Mouse (Mus musculus) lung, embryonic 15.5 days (tissue): Measurements from ENCODE around the gene Fuk. TPM values are rescaled to one million over a fixed set of nuclear protein-coding genes. Genes with fewer than 3 reads are reported as not detected.
A peak's percentile ranks its signal among the peaks of the same experiment; 100 is the strongest.
"Not testable (repeated sequence)": the region's sequence is repeated elsewhere in the genome, so short reads cannot be mapped to it uniquely, and the experiment has no call there.

Experiments used
- ATAC-seq: fragments of 200-750 bp; cut with Nextera tagmentation; 2 replicates; pipeline ENCODE4 v1.8.0; 2017; ENCODE audit warnings: moderate number of reproducible peaks, borderline replicate concordance; ENCODE audit not compliant: low FRiP score, low TSS enrichment; ENCODE audit errors: extremely low read depth
- H3K27ac ChIP-seq: fragments of 300-500 bp; sonication (generic); 2 replicates; pipeline ENCODE4 v1.5.1; 2015; ENCODE audit warnings: moderate library complexity, mild to moderate bottlenecking, inconsistent platforms
- H3K27me3 ChIP-seq: fragments of 300-500 bp; sonication (generic); 2 replicates; pipeline ENCODE4 v1.6.1; 2015; ENCODE audit warnings: inconsistent platforms
- H3K36me3 ChIP-seq: fragments of 300-500 bp; sonication (generic); 2 replicates; pipeline ENCODE4 v1.6.1; 2015; ENCODE audit warnings: inconsistent platforms
- H3K4me1 ChIP-seq: fragments of 300-500 bp; sonication (generic); 2 replicates; pipeline ENCODE4 v1.6.1; 2015; ENCODE audit warnings: inconsistent platforms
- H3K4me2 ChIP-seq: fragments of 300-500 bp; sonication (generic); 2 replicates; pipeline ENCODE4 v1.6.1; 2015; ENCODE audit warnings: inconsistent platforms, mild to moderate bottlenecking, moderate library complexity
- H3K4me3 ChIP-seq: fragments of 300-500 bp; sonication (generic); 2 replicates; pipeline ENCODE4 v1.5.1; 2015; ENCODE audit warnings: mild to moderate bottlenecking, inconsistent platforms
- H3K9ac ChIP-seq: fragments of 300-500 bp; sonication (generic); 2 replicates; pipeline ENCODE4 v1.6.1; 2015; ENCODE audit warnings: inconsistent platforms
- H3K9me3 ChIP-seq: fragments of 300-500 bp; sonication (generic); 2 replicates; pipeline ENCODE4 v1.6.1; 2016; ENCODE audit warnings: inconsistent platforms
- WGBS: fragments of 180-500 bp; shearing (Covaris S2); methylation state at CpG from one replicate; pipeline ENCODE4 v1.1.7; 2015; 5-methylcytosine and 5-hydroxymethylcytosine counted together
- polyA plus RNA-seq: library from polyadenylated mRNA; unstranded; fragments of >200 nt; fragmentation: Nextera tagmentation; extraction: Ambion mirVana; gene quantifications from 2 replicates; pipeline ENCODE4 v1.2.1, GENCODE M21; 2015

The Fuk gene
- polyA plus RNA-seq, 1 experiment from 2014 or later, result 10.8 TPM

DNA sequence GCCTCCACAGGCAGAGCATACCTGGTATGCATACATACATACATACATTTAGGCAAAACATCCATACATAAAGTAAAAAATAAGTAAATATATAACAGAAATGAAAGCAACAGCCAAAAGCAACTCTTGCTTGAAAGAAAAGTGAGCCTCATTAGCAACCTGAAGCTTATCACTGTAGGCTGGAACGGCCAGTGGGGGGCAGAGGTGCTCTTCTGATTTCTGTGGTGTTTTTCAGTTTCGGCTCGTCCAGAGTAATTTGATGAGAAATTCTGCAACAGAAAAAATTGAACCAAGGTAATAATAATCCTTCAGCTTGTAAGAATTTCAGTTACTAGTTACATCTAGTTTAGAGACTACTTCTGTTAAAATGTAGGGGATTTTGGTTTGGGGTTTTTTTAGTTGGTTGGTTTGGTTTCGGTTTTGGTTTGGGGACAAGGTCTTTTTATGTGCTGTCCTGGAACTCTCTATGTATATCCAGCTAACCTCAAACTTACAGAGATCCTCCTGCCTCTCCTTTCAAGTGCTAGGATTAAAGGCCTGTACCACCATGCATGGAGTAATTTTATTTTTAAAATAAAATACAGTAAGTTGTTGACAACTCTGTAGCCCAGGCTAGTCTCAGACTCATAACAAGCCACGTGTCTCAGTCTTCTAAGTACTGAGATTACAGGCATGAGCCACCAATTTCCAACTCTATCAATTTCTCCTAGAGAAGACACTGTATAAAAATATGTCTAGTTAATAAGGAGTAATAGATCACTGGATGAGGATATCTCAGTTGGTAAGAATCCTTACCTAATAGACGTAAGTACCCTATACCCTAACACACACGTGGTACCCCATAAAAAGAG lies 42.4 kb downstream of the Fuk start:
- no peak for ATAC-seq
- no peak overlapping the region for H3K4me2 ChIP-seq
- no peaks in the 10 kb centered on the region for H3K4me1 ChIP-seq
- 74% methylated on average over 7 of the region's 7 CpGs for WGBS
- no peaks in the 10 kb centered on the region for H3K9me3 ChIP-seq
- H3K9ac ChIP-seq, result no peak overlapping the region
- H3K36me3 ChIP-seq, result peaks cover 85% of the 10 kb centered on the region
- H3K27ac ChIP-seq, result no peak overlapping the region
- H3K27me3 ChIP-seq, result no peaks in the 10 kb centered on the region
- no peak overlapping the region for H3K4me3 ChIP-seq

DNA sequence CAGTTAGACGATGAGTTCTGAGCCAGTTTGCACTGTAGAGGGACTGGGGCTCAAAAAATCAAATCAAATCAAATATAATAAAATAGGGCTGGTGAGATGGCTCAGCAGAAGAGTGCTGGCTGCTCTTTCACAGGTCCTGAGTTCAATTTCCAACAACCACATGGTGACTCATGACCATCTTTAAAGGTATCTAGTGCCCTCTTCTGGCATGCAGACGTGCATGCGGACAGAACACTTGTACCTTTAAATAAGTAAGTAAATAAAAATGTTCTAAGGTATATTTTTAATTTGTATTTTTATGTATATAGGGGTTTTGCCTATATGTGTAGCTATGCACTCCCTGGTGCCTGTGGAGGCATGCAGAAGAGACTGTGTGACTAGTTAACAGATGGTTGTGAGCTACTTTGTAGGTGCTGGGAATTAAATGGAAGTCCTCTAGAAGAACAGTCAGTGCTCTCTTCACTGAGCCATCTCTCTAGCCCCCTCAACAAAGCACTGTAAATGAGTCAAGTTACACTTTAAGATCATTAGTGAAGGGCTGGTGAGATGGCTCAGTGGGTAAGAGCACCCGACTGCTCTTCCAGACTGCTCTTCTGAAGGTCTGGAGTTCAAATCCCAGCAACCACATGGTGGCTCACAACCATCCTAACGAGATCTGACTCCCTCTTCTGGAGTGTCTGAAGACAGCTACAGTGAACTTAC lies 45.4 kb downstream of the Fuk start:
- Histone ChIP-seq H3K4me2 (no peak overlapping the region), H3K36me3 (peaks cover 85% of the 10 kb centered on the region), H3K4me1 (no peaks in the 10 kb centered on the region), H3K27me3 (no peaks in the 10 kb centered on the region), H3K4me3 (no peak overlapping the region), H3K27ac (no peak overlapping the region), H3K9me3 (no peaks in the 10 kb centered on the region), H3K9ac (no peak overlapping the region)
- ATAC-seq, result no peak
- 79% methylated on average over 5 of the region's 5 CpGs for WGBS

DNA sequence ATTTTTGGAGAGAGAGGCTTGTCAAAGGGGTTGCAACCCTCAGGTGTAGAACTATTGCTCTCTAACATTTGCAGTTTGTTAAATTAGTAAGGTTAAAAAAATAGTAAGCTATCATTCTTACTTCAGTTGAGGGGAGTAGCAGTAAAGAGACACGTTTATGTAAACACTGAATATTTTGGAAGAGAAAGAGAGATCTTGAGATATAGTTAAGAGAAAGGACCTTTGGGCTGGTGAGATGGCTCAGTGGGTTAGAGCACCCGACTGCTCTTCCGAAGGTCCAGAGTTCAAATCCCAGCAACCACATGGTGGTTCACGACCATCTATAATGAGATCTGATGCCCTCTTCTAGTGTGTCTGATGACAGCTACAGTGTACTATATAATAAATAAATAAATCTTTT lies 46.2 kb downstream of the Fuk start:
- peaks cover 84% of the 10 kb centered on the region for H3K36me3 ChIP-seq
- 95% methylated on average over 4 of the region's 4 CpGs for WGBS
- H3K27ac ChIP-seq, H3K27me3 ChIP-seq, H3K4me1 ChIP-seq, ATAC-seq, H3K4me3 ChIP-seq, H3K9ac ChIP-seq, H3K4me2 ChIP-seq, H3K9me3 ChIP-seq: not testable (repeated sequence)

GRCm38 (mm10) chr8:110851186-110851585 lies 51.1 kb downstream of the Fuk start:
- Histone ChIP-seq H3K4me3 (no peak overlapping the region), H3K9ac (no peak overlapping the region), H3K27me3 (no peaks in the 10 kb centered on the region), H3K27ac (no peak overlapping the region), H3K4me1 (peaks cover 13% of the 10 kb centered on the region), H3K9me3 (no peaks in the 10 kb centered on the region), H3K4me2 (no peak overlapping the region), H3K36me3 (peaks cover 56% of the 10 kb centered on the region)
- 93% methylated on average over 10 of the region's 10 CpGs for WGBS
- ATAC-seq, result no peak

DNA sequence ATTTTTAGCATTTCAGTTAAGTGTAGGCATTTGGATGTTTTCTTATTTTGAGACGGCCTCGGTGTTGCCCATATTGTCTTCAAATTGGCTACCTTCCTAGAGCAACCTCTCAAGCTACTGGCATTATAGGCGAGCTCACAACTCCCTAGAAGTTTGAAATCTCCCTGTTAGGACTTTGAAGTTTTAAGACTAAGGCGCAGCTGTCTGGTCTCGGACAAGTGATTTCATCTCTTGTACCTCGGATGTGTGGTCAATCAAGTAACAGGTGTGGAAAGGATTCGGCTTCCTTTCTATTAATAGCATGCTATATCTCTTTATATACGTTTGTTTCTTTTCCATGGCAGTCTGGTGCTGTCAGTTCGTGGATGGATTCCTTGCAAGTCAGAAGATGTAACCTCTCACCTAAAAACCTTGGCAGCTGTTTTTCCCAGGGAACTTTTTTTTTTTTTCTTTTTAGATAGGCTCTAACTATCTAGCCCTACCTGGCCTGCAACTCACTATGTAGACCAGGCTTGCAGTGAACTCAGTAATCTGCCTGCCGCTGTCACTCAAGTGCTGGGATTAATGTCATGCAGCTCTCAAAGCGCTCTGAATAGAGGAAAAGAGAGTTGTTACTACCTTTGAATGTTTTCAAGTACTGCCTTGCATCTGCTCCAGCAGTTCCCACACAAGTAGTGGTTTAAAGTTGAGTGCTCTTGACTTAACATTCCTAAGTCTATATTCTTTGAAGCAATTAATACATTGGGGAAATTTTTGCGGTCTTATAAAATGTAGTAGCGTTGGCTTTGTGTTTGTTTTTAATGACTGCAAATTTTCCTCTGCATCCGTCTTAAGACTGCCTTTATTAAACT lies 54.4 kb downstream of the Fuk start:
- H3K36me3 ChIP-seq, result peaks cover 50% of the 10 kb centered on the region
- H3K4me1 ChIP-seq, result peaks cover 28% of the 10 kb centered on the region
- 45% methylated on average over 14 of the region's 14 CpGs for WGBS
- H3K9me3 ChIP-seq, result no peaks in the 10 kb centered on the region
- ATAC-seq, result no peak
- 0 out of 2 replicates have a peak overlapping the region, but pooled peaks have one; percentile 84 for H3K27ac ChIP-seq
- peak overlapping the region; percentile 77 for H3K9ac ChIP-seq
- peak overlapping the region; percentile 73 for H3K4me2 ChIP-seq
- peak overlapping the region; percentile 64 for H3K4me3 ChIP-seq
- H3K27me3 ChIP-seq, result no peaks in the 10 kb centered on the region

DNA sequence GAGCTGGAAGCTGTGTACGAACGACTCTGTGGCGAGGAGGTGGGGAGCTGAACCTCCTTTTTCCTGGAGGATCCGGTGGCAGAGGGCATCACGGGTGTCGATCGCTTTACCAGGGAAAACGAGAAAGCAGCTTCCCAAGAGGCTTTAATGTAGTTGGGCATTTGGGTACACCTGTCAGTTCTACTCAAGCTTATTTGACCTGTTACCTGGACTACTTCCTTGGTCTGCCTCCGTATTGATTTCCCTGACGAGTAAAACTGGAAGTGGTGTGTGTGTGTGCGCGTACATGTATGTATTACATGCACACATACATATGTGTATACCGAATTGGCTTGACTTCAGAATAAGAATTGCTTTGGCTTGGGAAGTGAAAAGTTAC lies 55.1 kb downstream of the Fuk start:
- Histone ChIP-seq H3K4me1 (peaks cover 28% of the 10 kb centered on the region), H3K36me3 (peaks cover 50% of the 10 kb centered on the region), H3K27ac (peak overlapping the region; percentile 84), H3K4me3 (peak overlapping the region; percentile 64), H3K27me3 (no peaks in the 10 kb centered on the region), H3K4me2 (peak overlapping the region; percentile 73), H3K9ac (peak overlapping the region; percentile 77), H3K9me3 (no peaks in the 10 kb centered on the region)
- under 1% methylated on average over 13 of the region's 13 CpGs for WGBS
- peak; percentile 6; the same call in 1 of the 2 replicates for ATAC-seq

- H3K36me3 ChIP-seq, result peaks cover 50% of the 10 kb centered on the region
- peak; percentile 87 for ATAC-seq
- under 1% methylated on average over 53 of the region's 53 CpGs for WGBS
These were observed 55.7 kb downstream of the Fuk start, which contains the start of the genes Cog4 and Sf3b3 for GRCm38 (mm10) chr8:110846405-110847170. Gene Cog4, plus strand, starts transcription at chr8:110846600. Gene Sf3b3, minus strand, starts transcription at chr8:110846787.

DNA sequence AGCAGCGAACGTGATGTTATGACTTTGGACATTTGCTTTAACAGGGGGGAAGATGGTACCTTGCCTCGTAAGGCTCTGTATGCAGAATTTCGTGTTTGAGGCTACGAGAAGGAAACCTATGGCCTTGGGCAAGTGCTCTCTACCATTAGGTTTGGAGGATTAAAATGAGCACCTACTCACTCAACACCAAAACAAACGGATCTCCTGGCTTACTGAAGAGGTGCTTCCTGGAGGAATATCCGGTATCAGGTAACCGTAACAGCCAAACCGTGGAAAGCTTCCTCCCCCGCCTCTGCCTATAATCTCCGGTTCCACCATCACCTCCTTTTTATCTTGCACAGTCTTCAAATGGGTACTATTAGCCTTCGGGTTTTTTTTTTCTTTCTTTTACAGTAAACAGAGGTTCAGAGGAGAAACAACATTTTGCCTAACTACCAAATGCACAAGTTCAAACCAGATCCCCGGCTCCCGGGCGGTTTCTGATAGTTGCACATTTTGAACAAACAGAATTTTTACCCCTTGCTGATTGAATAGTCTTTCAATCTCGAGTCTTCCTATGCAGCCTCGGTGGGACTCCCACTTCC lies 56.4 kb downstream of the Fuk start:
- WGBS, result 4% methylated on average over 17 of the region's 17 CpGs
- Histone ChIP-seq H3K27me3 (no peaks in the 10 kb centered on the region), H3K9ac (peak overlapping the region; percentile 96), H3K27ac (peak overlapping the region; percentile 84), H3K4me2 (peak overlapping the region; percentile 73), H3K36me3 (peaks cover 50% of the 10 kb centered on the region), H3K9me3 (no peaks in the 10 kb centered on the region), H3K4me3 (peak overlapping the region; percentile 64), H3K4me1 (peaks cover 28% of the 10 kb centered on the region)
- no peak for ATAC-seq

More at GRCm38 (mm10) chr8:110846405-110847170, 55.7 kb downstream of the Fuk start, which contains the start of the genes Cog4 and Sf3b3:
- Histone ChIP-seq H3K9ac (peak within 1 kb of the TSS; percentile 96), H3K4me2 (peak within 1 kb of the TSS; percentile 73), H3K4me1 (peaks cover 28% of the 10 kb centered on the region), H3K9me3 (no peaks in the 10 kb centered on the region), H3K4me3 (peak within 1 kb of the TSS; percentile 64), H3K27me3 (no peaks in the 10 kb centered on the region), H3K27ac (peak within 1 kb of the TSS; percentile 84)

DNA sequence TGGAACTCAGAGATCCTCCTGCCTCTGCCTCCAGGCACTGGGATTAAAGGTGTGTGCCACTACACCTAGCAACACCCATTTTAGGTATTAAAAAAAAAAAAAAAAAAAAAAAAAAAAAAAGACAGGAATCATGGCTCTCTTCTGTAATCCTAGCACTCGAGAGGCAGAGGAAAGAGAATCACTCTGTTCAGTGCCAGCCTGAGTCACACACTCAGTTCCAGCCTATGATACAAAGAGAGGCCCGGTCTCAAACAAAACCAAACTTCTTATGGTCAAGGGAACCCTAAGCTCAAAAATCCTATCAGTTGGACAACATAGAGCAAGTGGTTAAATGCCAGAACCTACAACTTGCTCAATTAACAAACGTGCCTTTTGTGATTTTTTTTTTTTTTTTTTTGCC lies 57.3 kb downstream of the Fuk start:
- Histone ChIP-seq H3K27ac (no peak overlapping the region), H3K36me3 (peaks cover 50% of the 10 kb centered on the region), H3K4me3 (peak overlapping the region; percentile 64), H3K4me2 (peak overlapping the region; percentile 73), H3K9me3 (no peaks in the 10 kb centered on the region), H3K9ac (peak overlapping the region; percentile 96; the same call in 1 of the 2 replicates), H3K4me1 (peaks cover 28% of the 10 kb centered on the region), H3K27me3 (no peaks in the 10 kb centered on the region)
- 74% methylated on average over 3 of the region's 3 CpGs for WGBS
- ATAC-seq, result no peak

DNA sequence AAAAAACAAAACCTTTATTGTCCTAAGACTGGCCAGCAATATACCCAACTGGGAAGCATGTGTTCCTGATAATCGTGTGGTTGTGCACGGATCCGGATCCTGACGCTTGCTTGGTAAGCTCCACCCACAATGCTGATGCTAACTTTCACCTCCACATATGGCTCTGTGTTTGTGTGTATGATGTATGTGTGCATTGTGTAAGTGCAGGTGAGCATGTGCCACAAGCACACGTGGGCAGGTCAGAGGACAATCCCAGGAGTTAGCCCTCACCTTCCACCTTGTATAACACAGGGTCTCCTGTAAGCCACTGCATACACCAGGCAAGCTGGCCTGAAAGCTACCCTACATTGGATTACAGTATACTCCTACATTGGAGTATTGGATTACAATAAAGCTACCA lies 59.1 kb downstream of the Fuk start:
- no peaks in the 10 kb centered on the region for H3K9me3 ChIP-seq
- no peak for ATAC-seq
- H3K27ac ChIP-seq, result no peak overlapping the region
- no peak overlapping the region for H3K4me3 ChIP-seq
- no peaks in the 10 kb centered on the region for H3K27me3 ChIP-seq
- H3K4me1 ChIP-seq, result peaks cover 24% of the 10 kb centered on the region
- 87% methylated on average over 5 of the region's 5 CpGs for WGBS
- no peak overlapping the region for H3K4me2 ChIP-seq
- H3K9ac ChIP-seq, result no peak overlapping the region
- peaks cover 64% of the 10 kb centered on the region for H3K36me3 ChIP-seq
